Mouse (Mus musculus): ENCODE data around the gene Mtus2. TPM values are rescaled to one million over a fixed set of nuclear protein-coding genes. Genes with fewer than 3 reads are reported as not detected.
A peak's percentile ranks its signal among the peaks of the same experiment; 100 is the strongest.

Gene Mtus2
- polyA plus RNA-seq, 1 experiment from 2014 or later, result 15.0 TPM

DNA sequence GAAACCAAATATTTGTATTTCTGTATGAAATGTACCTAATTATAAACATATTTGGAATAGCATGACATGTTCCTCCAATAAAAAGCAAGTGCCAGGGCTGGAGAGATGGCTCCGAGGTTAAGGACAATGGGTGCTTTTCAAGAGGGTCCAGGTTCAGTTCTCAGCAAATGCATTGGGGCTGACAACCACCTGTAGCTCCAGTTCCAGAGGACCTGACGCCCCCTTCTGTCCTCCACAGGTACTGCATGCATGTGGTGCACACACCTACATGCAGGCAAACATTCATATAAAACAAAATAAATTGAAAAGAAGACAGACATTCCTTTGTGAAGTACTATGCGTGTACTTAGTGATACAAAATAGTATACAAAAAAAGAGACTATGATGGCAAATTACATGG, 102.2 kb downstream of the Mtus2 start:
- Histone ChIP-seq H3K4me1 (replicated peaks) (no peaks in the 10 kb centered on the region), H3K27ac (no peak overlapping the region), H3K36me3 (no peaks in the 10 kb centered on the region), H3K4me3 (no peak overlapping the region), H3K9me3 (0 out of 2 replicates have a peak, but pooled peaks cover 5% of the 10 kb centered on the region), H3K27me3 (ENCODE audit: insufficient read depth, poor library complexity, severe bottlenecking) (no peaks in the 10 kb centered on the region)
- 73% methylated on average over 3 of the region's 3 CpGs for WGBS
- no peak for DNase-seq (ENCODE audit: low spot score)

DNA sequence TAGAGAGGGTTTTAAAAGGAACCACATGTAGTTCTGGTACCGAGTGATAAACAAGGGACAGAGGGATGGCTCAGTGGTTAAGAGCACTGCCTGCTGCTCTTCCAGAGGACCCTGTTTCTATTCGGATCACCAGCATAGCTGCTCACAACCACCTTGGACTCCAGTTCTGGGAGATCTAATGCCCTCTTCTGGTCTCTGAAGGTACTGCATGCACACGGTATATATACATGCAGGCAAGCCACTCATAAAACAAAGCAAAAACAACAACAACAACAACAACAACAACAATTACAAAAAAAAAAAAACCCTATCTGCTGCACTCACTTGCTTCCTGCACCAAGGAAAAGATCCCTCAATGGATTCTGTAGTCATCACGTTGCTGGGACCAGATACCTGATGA, 104.7 kb downstream of the Mtus2 start:
- no peaks in the 10 kb centered on the region for H3K4me1 ChIP-seq (replicated peaks)
- 0 out of 2 replicates have a peak, but pooled peaks cover 5% of the 10 kb centered on the region for H3K9me3 ChIP-seq
- no peak overlapping the region for H3K27ac ChIP-seq
- H3K4me3 ChIP-seq, result no peak overlapping the region
- DNase-seq (ENCODE audit: low spot score), result no peak
- H3K27me3 ChIP-seq (ENCODE audit: insufficient read depth, poor library complexity, severe bottlenecking), result no peaks in the 10 kb centered on the region
- no peaks in the 10 kb centered on the region for H3K36me3 ChIP-seq
- WGBS, result 85% methylated on average over 4 of the region's 4 CpGs

GRCm38 (mm10) chr5:148063745-148064144, 106.6 kb downstream of the Mtus2 start:
- Histone ChIP-seq H3K27me3 (ENCODE audit: insufficient read depth, poor library complexity, severe bottlenecking) (no peaks in the 10 kb centered on the region), H3K9me3 (0 out of 2 replicates have a peak, but pooled peaks cover 5% of the 10 kb centered on the region), H3K27ac (no peak overlapping the region), H3K36me3 (no peaks in the 10 kb centered on the region), H3K4me1 (replicated peaks) (no peaks in the 10 kb centered on the region), H3K4me3 (no peak overlapping the region)
- no peak for DNase-seq (ENCODE audit: low spot score)
- 75% methylated on average over 3 of the region's 3 CpGs for WGBS

- Histone ChIP-seq H3K27ac (no peak overlapping the region), H3K4me3 (no peak overlapping the region), H3K4me1 (replicated peaks) (no peaks in the 10 kb centered on the region), H3K27me3 (ENCODE audit: insufficient read depth, poor library complexity, severe bottlenecking) (no peaks in the 10 kb centered on the region), H3K36me3 (no peaks in the 10 kb centered on the region), H3K9me3 (no peaks in the 10 kb centered on the region)
- WGBS, result 81% methylated on average over 5 of the region's 5 CpGs
- DNase-seq (ENCODE audit: low spot score), result no peak
These were observed 108.1 kb downstream of the Mtus2 start for GRCm38 (mm10) chr5:148065251-148065650.

DNA sequence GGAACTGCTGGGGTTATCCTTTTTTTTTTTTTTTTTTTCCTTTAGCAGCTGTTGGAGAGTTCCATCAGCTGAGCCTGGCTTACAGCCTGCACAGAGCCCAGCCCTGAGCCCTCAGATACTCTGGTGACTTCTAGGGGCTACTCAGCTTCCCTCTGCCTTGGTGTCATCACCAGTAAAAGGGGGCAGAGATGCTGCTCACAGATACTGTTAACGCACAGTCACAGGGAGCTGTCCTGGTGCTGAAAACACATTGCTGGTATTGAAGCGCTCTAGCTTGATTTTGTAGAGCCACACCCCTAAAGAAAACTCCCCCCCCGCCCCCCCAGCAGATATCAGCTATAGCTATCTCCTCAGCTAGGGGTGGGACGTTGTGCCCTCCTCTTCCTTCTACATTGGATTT, 112.8 kb downstream of the Mtus2 start:
- H3K36me3 ChIP-seq, result no peaks in the 10 kb centered on the region
- WGBS, result 13% methylated on average over 4 of the region's 4 CpGs
- no peaks in the 10 kb centered on the region for H3K9me3 ChIP-seq
- H3K4me1 ChIP-seq (replicated peaks), result no peaks in the 10 kb centered on the region
- peak; percentile 50 for DNase-seq (ENCODE audit: low spot score)
- H3K27ac ChIP-seq, result no peak overlapping the region
- no peaks in the 10 kb centered on the region for H3K27me3 ChIP-seq (ENCODE audit: insufficient read depth, poor library complexity, severe bottlenecking)
- H3K4me3 ChIP-seq, result no peak overlapping the region

GRCm38 (mm10) chr5:148071800-148072199, 114.7 kb downstream of the Mtus2 start:
- Histone ChIP-seq H3K27ac (no peak overlapping the region), H3K36me3 (no peaks in the 10 kb centered on the region), H3K27me3 (ENCODE audit: insufficient read depth, poor library complexity, severe bottlenecking) (no peaks in the 10 kb centered on the region), H3K4me3 (no peak overlapping the region), H3K4me1 (replicated peaks) (no peaks in the 10 kb centered on the region), H3K9me3 (no peaks in the 10 kb centered on the region)
- WGBS, result 10% methylated on average over 9 of the region's 9 CpGs
- peak; percentile 65 for DNase-seq (ENCODE audit: low spot score)

DNA sequence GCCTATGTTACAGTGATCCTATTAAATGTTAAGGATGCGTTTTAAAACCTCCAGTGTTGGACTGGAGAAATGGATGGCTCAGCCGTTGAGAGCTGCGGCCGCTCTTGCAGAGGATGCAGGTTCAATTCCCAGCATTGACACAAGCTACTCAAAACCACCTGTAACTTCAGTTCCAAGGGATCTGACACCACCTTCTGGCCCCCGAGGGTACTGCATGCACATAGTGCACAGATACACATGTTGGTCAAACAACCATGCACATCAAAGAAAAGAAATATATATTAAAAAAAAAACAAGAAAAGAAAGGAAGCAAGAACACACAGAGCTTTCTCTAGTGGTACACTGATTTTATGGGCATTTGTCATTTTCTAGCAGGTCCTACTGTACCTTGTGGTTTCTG, 116.3 kb downstream of the Mtus2 start:
- H3K27me3 ChIP-seq (ENCODE audit: insufficient read depth, poor library complexity, severe bottlenecking), result no peaks in the 10 kb centered on the region
- DNase-seq (ENCODE audit: low spot score), result no peak
- no peak overlapping the region for H3K4me3 ChIP-seq
- no peaks in the 10 kb centered on the region for H3K9me3 ChIP-seq
- WGBS, result 90% methylated on average over 5 of the region's 5 CpGs
- H3K4me1 ChIP-seq (replicated peaks), result no peaks in the 10 kb centered on the region
- H3K36me3 ChIP-seq, result no peaks in the 10 kb centered on the region
- no peak overlapping the region for H3K27ac ChIP-seq

GRCm38 (mm10) chr5:148079732-148080131, 122.6 kb downstream of the Mtus2 start:
- Histone ChIP-seq H3K9me3 (peaks cover 20% of the 10 kb centered on the region), H3K27ac (no peak overlapping the region), H3K4me3 (no peak overlapping the region), H3K4me1 (replicated peaks) (no peaks in the 10 kb centered on the region), H3K27me3 (ENCODE audit: insufficient read depth, poor library complexity, severe bottlenecking) (no peaks in the 10 kb centered on the region), H3K36me3 (no peaks in the 10 kb centered on the region)
- no peak for DNase-seq (ENCODE audit: low spot score)
- WGBS, result 79% methylated on average over 3 of the region's 3 CpGs

DNA sequence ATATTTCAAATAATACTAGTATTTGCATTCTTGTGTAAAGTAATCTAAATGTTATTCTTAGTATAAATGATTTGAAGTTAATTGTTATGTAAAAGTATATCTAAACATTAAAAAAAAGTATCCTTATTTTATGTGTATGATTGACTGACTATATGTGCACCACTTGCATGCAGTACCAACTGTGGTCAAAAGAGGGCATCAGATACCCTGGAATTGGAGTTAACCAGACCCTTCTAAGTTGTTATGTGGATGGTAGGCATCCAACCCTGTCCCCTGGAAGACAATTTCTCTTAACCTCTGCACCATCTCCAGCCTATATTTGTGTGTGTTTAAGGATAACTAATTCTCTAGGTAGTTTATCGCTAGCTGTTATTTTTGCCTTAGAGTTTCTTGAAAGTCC, 126.4 kb downstream of the Mtus2 start:
- H3K36me3 ChIP-seq, result no peaks in the 10 kb centered on the region
- DNase-seq (ENCODE audit: low spot score), result no peak
- 98% methylated on average over 1 of the region's 1 CpGs for WGBS

GRCm38 (mm10) chr5:148084766-148085165, 127.6 kb downstream of the Mtus2 start:
- H3K9me3 ChIP-seq, result peaks cover 24% of the 10 kb centered on the region
- no peaks in the 10 kb centered on the region for H3K27me3 ChIP-seq (ENCODE audit: insufficient read depth, poor library complexity, severe bottlenecking)
- 88% methylated on average over 5 of the region's 5 CpGs for WGBS
- H3K27ac ChIP-seq, result no peak overlapping the region
- H3K36me3 ChIP-seq, result no peaks in the 10 kb centered on the region
- H3K4me1 ChIP-seq (replicated peaks), result no peaks in the 10 kb centered on the region
- H3K4me3 ChIP-seq, result no peak overlapping the region
- no peak for DNase-seq (ENCODE audit: low spot score)

More for the DNA sequence above, 126.4 kb downstream of the Mtus2 start:
- H3K4me3 ChIP-seq, result no peak overlapping the region
- H3K9me3 ChIP-seq, result peaks cover 21% of the 10 kb centered on the region
- no peaks in the 10 kb centered on the region for H3K4me1 ChIP-seq (replicated peaks)
- H3K27me3 ChIP-seq (ENCODE audit: insufficient read depth, poor library complexity, severe bottlenecking), result no peaks in the 10 kb centered on the region
- no peak overlapping the region for H3K27ac ChIP-seq

DNA sequence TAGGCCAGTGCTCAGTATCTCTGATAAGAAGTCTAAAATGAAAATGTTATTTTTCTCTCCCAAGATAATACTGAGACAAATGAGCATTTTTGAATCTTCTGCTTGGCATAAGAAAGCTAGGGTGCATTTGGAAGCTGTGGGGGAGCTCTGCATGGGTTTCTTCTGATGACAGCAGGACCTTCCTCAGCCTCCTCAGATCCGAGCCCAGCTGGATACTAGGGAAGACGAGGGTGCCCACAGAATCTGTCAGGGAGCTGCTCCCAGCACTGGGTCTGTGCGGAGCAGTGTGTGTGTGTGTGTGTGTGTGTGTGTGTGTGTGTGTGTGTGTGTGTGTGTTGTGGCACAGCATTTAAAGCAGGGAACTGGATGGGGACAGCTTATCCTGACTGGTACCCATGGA, 130.7 kb downstream of the Mtus2 start:
- Histone ChIP-seq H3K27ac (no peak overlapping the region), H3K9me3 (peaks cover 13% of the 10 kb centered on the region), H3K27me3 (ENCODE audit: insufficient read depth, poor library complexity, severe bottlenecking) (no peaks in the 10 kb centered on the region), H3K36me3 (no peaks in the 10 kb centered on the region), H3K4me3 (no peak overlapping the region), H3K4me1 (replicated peaks) (no peaks in the 10 kb centered on the region)
- no peak for DNase-seq (ENCODE audit: low spot score)
- WGBS, result 77% methylated on average over 3 of the region's 3 CpGs

- no peaks in the 10 kb centered on the region for H3K36me3 ChIP-seq
- WGBS, result 82% methylated on average over 11 of the region's 11 CpGs
These were observed 133.2 kb downstream of the Mtus2 start for GRCm38 (mm10) chr5:148090191-148090821.

GRCm38 (mm10) chr5:148094640-148095039, 137.5 kb downstream of the Mtus2 start:
- H3K4me1 ChIP-seq (replicated peaks), result no peaks in the 10 kb centered on the region
- no peaks in the 10 kb centered on the region for H3K36me3 ChIP-seq
- no peak for DNase-seq (ENCODE audit: low spot score)
- no peaks in the 10 kb centered on the region for H3K9me3 ChIP-seq
- H3K27me3 ChIP-seq (ENCODE audit: insufficient read depth, poor library complexity, severe bottlenecking), result no peaks in the 10 kb centered on the region
- no peak overlapping the region for H3K4me3 ChIP-seq
- no peak overlapping the region for H3K27ac ChIP-seq
- 67% methylated on average over 10 of the region's 10 CpGs for WGBS

More at GRCm38 (mm10) chr5:148090191-148090821, 133.2 kb downstream of the Mtus2 start:
- no peak overlapping the region for H3K27ac ChIP-seq
- H3K9me3 ChIP-seq, result peaks cover 6% of the 10 kb centered on the region; the same call in 1 of the 2 replicates
- H3K4me3 ChIP-seq, result no peak overlapping the region
- no peak for DNase-seq (ENCODE audit: low spot score)
- H3K27me3 ChIP-seq (ENCODE audit: insufficient read depth, poor library complexity, severe bottlenecking), result no peaks in the 10 kb centered on the region
- H3K4me1 ChIP-seq (replicated peaks), result no peaks in the 10 kb centered on the region

DNA sequence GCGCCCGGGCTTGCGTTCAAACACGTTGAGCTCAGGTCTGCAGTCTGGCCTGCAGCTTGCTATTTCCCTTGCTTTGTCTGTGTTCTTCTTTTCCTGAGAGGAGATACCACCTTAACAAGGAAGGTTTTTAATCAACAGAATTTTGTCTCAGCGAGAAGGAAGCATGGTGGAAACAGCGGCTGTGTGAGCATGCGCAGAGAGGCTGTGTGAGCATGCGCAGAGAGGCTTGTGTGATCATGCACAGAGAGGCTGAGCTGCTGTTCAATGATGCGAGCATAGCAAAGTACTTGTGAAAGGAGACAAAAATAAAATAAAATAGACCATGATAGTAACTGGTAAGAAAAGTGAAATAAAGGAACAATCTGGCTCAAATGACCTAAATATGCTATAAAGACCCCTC, 142.2 kb downstream of the Mtus2 start:
- H3K36me3 ChIP-seq, result no peaks in the 10 kb centered on the region
- H3K4me3 ChIP-seq, result no peak overlapping the region
- no peak overlapping the region for H3K27ac ChIP-seq
- no peaks in the 10 kb centered on the region for H3K9me3 ChIP-seq
- 94% methylated on average over 9 of the region's 9 CpGs for WGBS
- no peaks in the 10 kb centered on the region for H3K27me3 ChIP-seq (ENCODE audit: insufficient read depth, poor library complexity, severe bottlenecking)
- no peak for DNase-seq (ENCODE audit: low spot score)
- H3K4me1 ChIP-seq (replicated peaks), result no peaks in the 10 kb centered on the region
